Mouse (Mus musculus): ENCODE data around the gene Lpp. TPM values are rescaled to one million over a fixed set of nuclear protein-coding genes. Genes with fewer than 3 reads are reported as not detected.

The Lpp gene
- polyA plus RNA-seq, 1 experiment: 10.5 TPM

- Histone ChIP-seq H3K27ac (ENCODE audit: insufficient read depth, low read depth, low read length) (no peak overlapping the region), H3K4me1 (ENCODE audit: control insufficient read depth, insufficient read depth, low read length) (peaks cover 14% of the 10 kb centered on the region; the same call in 1 of the 2 replicates), H3K4me3 (ENCODE audit: insufficient read depth, low read length) (no peak overlapping the region)
- no peak for TF ChIP-seq CTCF (IDR thresholded peaks at IDR 0.05; ENCODE audit: low read depth, low read length)
- TF ChIP-seq POLR2A (IDR thresholded peaks at IDR 0.05; ENCODE audit: borderline replicate concordance, low read depth, low read length): no peak
Measured at GRCm38 (mm10) chr16:24513228-24513627, 119.9 kb downstream of the Lpp start.

- no peak overlapping the region for H3K4me3 ChIP-seq (ENCODE audit: insufficient read depth, low read length)
- H3K27ac ChIP-seq (ENCODE audit: insufficient read depth, low read depth, low read length): no peak overlapping the region
- TF ChIP-seq POLR2A (IDR thresholded peaks at IDR 0.05; ENCODE audit: borderline replicate concordance, low read depth, low read length) (no peak), CTCF (IDR thresholded peaks at IDR 0.05; ENCODE audit: low read depth, low read length) (no peak)
- H3K4me1 ChIP-seq (ENCODE audit: control insufficient read depth, insufficient read depth, low read length): peaks cover 21% of the 10 kb centered on the region
Measured at GRCm38 (mm10) chr16:24514802-24515727, 121.8 kb downstream of the Lpp start.

- Histone ChIP-seq H3K4me3 (ENCODE audit: insufficient read depth, low read length) (no peak overlapping the region), H3K4me1 (ENCODE audit: control insufficient read depth, insufficient read depth, low read length) (peaks cover 21% of the 10 kb centered on the region), H3K27ac (ENCODE audit: insufficient read depth, low read depth, low read length) (no peak overlapping the region)
- TF ChIP-seq POLR2A (IDR thresholded peaks at IDR 0.05; ENCODE audit: borderline replicate concordance, low read depth, low read length): no peak
- TF ChIP-seq CTCF (IDR thresholded peaks at IDR 0.05; ENCODE audit: low read depth, low read length): no peak
Measured at GRCm38 (mm10) chr16:24516993-24517392, 123.7 kb downstream of the Lpp start.

GRCm38 (mm10) chr16:24517501-24518042 lies 124.3 kb downstream of the Lpp start:
- Histone ChIP-seq H3K27ac (ENCODE audit: insufficient read depth, low read depth, low read length) (no peak overlapping the region), H3K4me3 (ENCODE audit: insufficient read depth, low read length) (no peak overlapping the region), H3K4me1 (ENCODE audit: control insufficient read depth, insufficient read depth, low read length) (peaks cover 21% of the 10 kb centered on the region)
- TF ChIP-seq POLR2A (IDR thresholded peaks at IDR 0.05; ENCODE audit: borderline replicate concordance, low read depth, low read length): no peak
- no peak for TF ChIP-seq CTCF (IDR thresholded peaks at IDR 0.05; ENCODE audit: low read depth, low read length)

GRCm38 (mm10) chr16:24518785-24519184 lies 125.5 kb downstream of the Lpp start:
- no peak overlapping the region for H3K27ac ChIP-seq (ENCODE audit: insufficient read depth, low read depth, low read length)
- TF ChIP-seq POLR2A (IDR thresholded peaks at IDR 0.05; ENCODE audit: borderline replicate concordance, low read depth, low read length) (no peak), CTCF (IDR thresholded peaks at IDR 0.05; ENCODE audit: low read depth, low read length) (no peak)
- H3K4me1 ChIP-seq (ENCODE audit: control insufficient read depth, insufficient read depth, low read length): peaks cover 21% of the 10 kb centered on the region
- H3K4me3 ChIP-seq (ENCODE audit: insufficient read depth, low read length): no peak overlapping the region

- H3K4me3 ChIP-seq (ENCODE audit: insufficient read depth, low read length): no peak overlapping the region
- H3K4me1 ChIP-seq (ENCODE audit: control insufficient read depth, insufficient read depth, low read length): no peaks in the 10 kb centered on the region
- no peak for TF ChIP-seq POLR2A (IDR thresholded peaks at IDR 0.05; ENCODE audit: borderline replicate concordance, low read depth, low read length)
- TF ChIP-seq CTCF (IDR thresholded peaks at IDR 0.05; ENCODE audit: low read depth, low read length): no peak
- H3K27ac ChIP-seq (ENCODE audit: insufficient read depth, low read depth, low read length): no peak overlapping the region
Measured at GRCm38 (mm10) chr16:24527219-24527618, 133.9 kb downstream of the Lpp start.

GRCm38 (mm10) chr16:24531681-24532080 lies 138.4 kb downstream of the Lpp start:
- no peak for TF ChIP-seq POLR2A (IDR thresholded peaks at IDR 0.05; ENCODE audit: borderline replicate concordance, low read depth, low read length)
- no peak for TF ChIP-seq CTCF (IDR thresholded peaks at IDR 0.05; ENCODE audit: low read depth, low read length)
- H3K27ac ChIP-seq (ENCODE audit: insufficient read depth, low read depth, low read length): no peak overlapping the region
- H3K4me1 ChIP-seq (ENCODE audit: control insufficient read depth, insufficient read depth, low read length): no peaks in the 10 kb centered on the region
- no peak overlapping the region for H3K4me3 ChIP-seq (ENCODE audit: insufficient read depth, low read length)

- H3K4me1 ChIP-seq (ENCODE audit: control insufficient read depth, insufficient read depth, low read length): no peaks in the 10 kb centered on the region
- TF ChIP-seq CTCF (IDR thresholded peaks at IDR 0.05; ENCODE audit: low read depth, low read length) (no peak), POLR2A (IDR thresholded peaks at IDR 0.05; ENCODE audit: borderline replicate concordance, low read depth, low read length) (no peak)
- H3K4me3 ChIP-seq (ENCODE audit: insufficient read depth, low read length): no peak overlapping the region
- H3K27ac ChIP-seq (ENCODE audit: insufficient read depth, low read depth, low read length): no peak overlapping the region
Measured at GRCm38 (mm10) chr16:24535221-24535620, 141.9 kb downstream of the Lpp start.

GRCm38 (mm10) chr16:24536261-24536660 lies 143.0 kb downstream of the Lpp start:
- TF ChIP-seq CTCF (IDR thresholded peaks at IDR 0.05; ENCODE audit: low read depth, low read length): no peak
- TF ChIP-seq POLR2A (IDR thresholded peaks at IDR 0.05; ENCODE audit: borderline replicate concordance, low read depth, low read length): no peak
- Histone ChIP-seq H3K4me3 (ENCODE audit: insufficient read depth, low read length) (no peak overlapping the region), H3K27ac (ENCODE audit: insufficient read depth, low read depth, low read length) (no peak overlapping the region), H3K4me1 (ENCODE audit: control insufficient read depth, insufficient read depth, low read length) (no peaks in the 10 kb centered on the region)

- TF ChIP-seq CTCF (IDR thresholded peaks at IDR 0.05; ENCODE audit: low read depth, low read length): no peak
- H3K4me1 ChIP-seq (ENCODE audit: control insufficient read depth, insufficient read depth, low read length): 0 out of 2 replicates have a peak, but pooled peaks cover 2% of the 10 kb centered on the region
- H3K4me3 ChIP-seq (ENCODE audit: insufficient read depth, low read length): no peak overlapping the region
- no peak overlapping the region for H3K27ac ChIP-seq (ENCODE audit: insufficient read depth, low read depth, low read length)
Measured at GRCm38 (mm10) chr16:24539003-24539402, 145.7 kb downstream of the Lpp start.

Data from bone marrow macrophage, adult 2 months (primary cell).